Comparison of ENCODE assay signal across 8 mouse cellular contexts in genomic region chr6:91212155-91212554, GRCm38 (mm10). TPM values are rescaled to one million over a fixed set of nuclear protein-coding genes. Genes with fewer than 3 reads are reported as not detected.
DNase-seq lines count a peak whose midpoint lies in the region; ATAC-seq and TF ChIP-seq lines count a peak whose summit lies in the region.
"Not testable (repeated sequence)": the region's sequence is repeated elsewhere in the genome, so short reads cannot be mapped to it uniquely, and the experiment has no call there.
"Had no signal": no experiment of that assay in that cellular context is flagged by ENCODE, and none has a peak within 500 bp of the region (broad histone marks: within the 10 kb centered on the region; RNA-seq: fewer than 3 reads in every experiment).

Gene Fbln2 (plus strand): TSS chr6:91212455.

- H3K4me1 ChIP-seq in brown adipose tissue, adult 24 weeks (ENCODE audit: control insufficient read depth, insufficient read depth, insufficient read length, low read length), result peaks cover 10% of the 10 kb centered on the region; the same call in 1 of the 2 replicates
- H3K4me1 ChIP-seq in forebrain, embryonic 16.5 days (replicated peaks; ENCODE audit: control insufficient read depth, insufficient read depth, low read length), result peaks cover 11% of the 10 kb centered on the region
- peaks cover 32% of the 10 kb centered on the region for H3K4me1 ChIP-seq in heart, embryonic 11.5 days (ENCODE audit: control insufficient read depth, insufficient read depth, low read length)
- H3K4me1 ChIP-seq in hindbrain, embryonic 14.5 days (replicated peaks; ENCODE audit: control insufficient read depth, insufficient read depth, low read length); liver, postnatal 0 days (ENCODE audit: insufficient read depth): not testable (repeated sequence)
- H3K4me1 ChIP-seq in neural tube, embryonic 11.5 days (ENCODE audit: control insufficient read depth, insufficient read depth, low read length), result peaks cover 13% of the 10 kb centered on the region; the same call in 1 of the 2 replicates

- not testable (repeated sequence) for DNase-seq in hindbrain, embryonic 14.5 days (ENCODE audit: low spot score); layer of hippocampus, postnatal 10 days (ENCODE audit: low spot score in 2 of 2); liver, postnatal 0 days; neural tube, embryonic 11.5 days (ENCODE audit: low spot score)

- not testable (repeated sequence) for H3K27me3 ChIP-seq in forebrain, embryonic 16.5 days (replicated peaks; ENCODE audit: control insufficient read depth, insufficient read depth, low read length); hindbrain, embryonic 14.5 days (ENCODE audit: control insufficient read depth, insufficient read depth, low read length); neural tube, embryonic 11.5 days (ENCODE audit: control insufficient read depth, insufficient read depth, low read length)
- peaks cover 11% of the 10 kb centered on the region for H3K27me3 ChIP-seq in heart, embryonic 11.5 days (ENCODE audit: control insufficient read depth, insufficient read depth, low read length)
- H3K27me3 ChIP-seq in liver, postnatal 0 days (ENCODE audit: insufficient read depth, low read length), result peaks cover 26% of the 10 kb centered on the region; the same call in 1 of the 2 replicates

- H3K9ac ChIP-seq in forebrain, embryonic 16.5 days (replicated peaks; ENCODE audit: low read depth, low read length), result peak within 1 kb of the TSS; percentile 45
- peak within 1 kb of the TSS; percentile 67 for H3K9ac ChIP-seq in heart, embryonic 11.5 days (ENCODE audit: low read depth, low read length)
- H3K9ac ChIP-seq in hindbrain, embryonic 14.5 days, result peak within 1 kb of the TSS; percentile 40; the same call in 1 of the 2 replicates
- not testable (repeated sequence) for H3K9ac ChIP-seq in liver, postnatal 0 days (replicated peaks)
- H3K9ac ChIP-seq in neural tube, embryonic 11.5 days (ENCODE audit: low read length), result peak within 1 kb of the TSS; percentile 48

- not testable (repeated sequence) for H3K9me3 ChIP-seq in forebrain, embryonic 16.5 days (ENCODE audit: control insufficient read depth, low read length); heart, embryonic 11.5 days (replicated peaks; ENCODE audit: control insufficient read depth, low read length); hindbrain, embryonic 14.5 days (ENCODE audit: control insufficient read depth, low read length); liver, postnatal 0 days (ENCODE audit: low read length); neural tube, embryonic 11.5 days (ENCODE audit: control insufficient read depth, low read length)

- not testable (repeated sequence) for H3K36me3 ChIP-seq in forebrain, embryonic 16.5 days (ENCODE audit: control insufficient read depth, insufficient read depth); heart, embryonic 11.5 days (ENCODE audit: control insufficient read depth, insufficient read depth, low read length); hindbrain, embryonic 14.5 days (replicated peaks; ENCODE audit: control insufficient read depth, insufficient read depth); liver, postnatal 0 days (replicated peaks; ENCODE audit: insufficient read depth, low read length); neural tube, embryonic 11.5 days (ENCODE audit: control insufficient read depth, insufficient read depth, low read length)

- not testable (repeated sequence) for ATAC-seq in forebrain, embryonic 16.5 days; heart, embryonic 11.5 days (replicated peaks; ENCODE audit: insufficient number of reproducible peaks, low FRiP score, low TSS enrichment); hindbrain, embryonic 14.5 days (ENCODE audit: low FRiP score); liver, postnatal 0 days; neural tube, embryonic 11.5 days (ENCODE audit: insufficient read depth, low FRiP score, low TSS enrichment)

- peak within 1 kb of the TSS; percentile 54 for H3K4me3 ChIP-seq in brown adipose tissue, adult 24 weeks (ENCODE audit: insufficient read depth, low read depth, low read length)
- peak within 1 kb of the TSS; percentile 40 for H3K4me3 ChIP-seq in forebrain, embryonic 16.5 days (replicated peaks; ENCODE audit: low read length)
- H3K4me3 ChIP-seq in heart, embryonic 11.5 days (ENCODE audit: low read depth, low read length), result peak within 1 kb of the TSS; percentile 32
- peak within 1 kb of the TSS; percentile 24 for H3K4me3 ChIP-seq in hindbrain, embryonic 14.5 days (replicated peaks; ENCODE audit: low read length)
- H3K4me3 ChIP-seq in liver, postnatal 0 days (ENCODE audit: low read depth, low read length), result peak within 1 kb of the TSS; percentile 10; the same call in 1 of the 2 replicates
- peak within 1 kb of the TSS; percentile 27 for H3K4me3 ChIP-seq in neural tube, embryonic 11.5 days (ENCODE audit: low read depth, low read length)

- H3K27ac ChIP-seq in brown adipose tissue, adult 24 weeks (replicated peaks; ENCODE audit: low read depth, low read length), result 0 out of 2 replicates have a peak within 1 kb of the TSS, but pooled peaks have one; percentile 19
- H3K27ac ChIP-seq in forebrain, embryonic 16.5 days (ENCODE audit: low read length); hindbrain, embryonic 14.5 days; liver, postnatal 0 days (ENCODE audit: low read depth); neural tube, embryonic 11.5 days (ENCODE audit: low read depth, low read length): not testable (repeated sequence)
- peak within 1 kb of the TSS; percentile 87 for H3K27ac ChIP-seq in heart, embryonic 11.5 days (ENCODE audit: low read depth, low read length)

- TF ChIP-seq EP300 in liver, postnatal 0 days (IDR thresholded peaks at IDR 0.05; ENCODE audit: low read depth), result not testable (repeated sequence)

- TF ChIP-seq CTCF in liver, postnatal 0 days (IDR thresholded peaks at IDR 0.05; ENCODE audit: low read depth), result not testable (repeated sequence)

- H3K4me2 ChIP-seq in forebrain, embryonic 16.5 days (ENCODE audit: low read length), result peak within 1 kb of the TSS; percentile 60
- H3K4me2 ChIP-seq in heart, embryonic 11.5 days, result peak within 1 kb of the TSS; percentile 73
- peak within 1 kb of the TSS; percentile 48 for H3K4me2 ChIP-seq in hindbrain, embryonic 14.5 days (replicated peaks)
- H3K4me2 ChIP-seq in liver, postnatal 0 days (ENCODE audit: low read depth, low read length), result peak within 1 kb of the TSS; percentile 33; the same call in 1 of the 2 replicates
- H3K4me2 ChIP-seq in neural tube, embryonic 11.5 days (ENCODE audit: low read depth), result peak within 1 kb of the TSS; percentile 49

RNA-seq across cellular contexts. Expression of gene Fbln2, which starts in this region (rescaled TPM):
- 17.0 and 19.2 TPM in 2 replicates for polyA plus RNA-seq in brown adipose tissue, adult 24 weeks (2012; ENCODE audit: insufficient read depth, insufficient read length, missing spikeins)
- polyA plus RNA-seq in forebrain, embryonic 16.5 days (2015; fragmentation: Nextera tagmentation; extraction: Ambion mirVana), result 17.6 and 20.3 TPM in 2 replicates
- 105 and 137 TPM in 2 replicates for polyA plus RNA-seq in heart, embryonic 11.5 days (2014; fragmentation: Nextera tagmentation; extraction: Ambion mirVana)
- 26.2 and 27.2 TPM in 2 replicates for polyA plus RNA-seq in hindbrain, embryonic 14.5 days (2014; fragmentation: Nextera tagmentation; extraction: Ambion mirVana)
- 10 to 100 TPM; 15.2 to 16.4 TPM for total RNA-seq in layer of hippocampus, postnatal 10 days (2021)
- polyA plus RNA-seq in liver, postnatal 0 days (2015; fragmentation: Nextera tagmentation; extraction: Ambion mirVana), result 3.8 and 4.0 TPM in 2 replicates
- polyA plus RNA-seq in neural tube, embryonic 11.5 days (2014; fragmentation: Nextera tagmentation; extraction: Ambion mirVana), result 28.4 and 28.8 TPM in 2 replicates
- total RNA-seq: megakaryocyte, adult 5-6 weeks had no signal
